Comparison of ENCODE assay signal across 9 mouse cellular contexts in the genomic region with DNA sequence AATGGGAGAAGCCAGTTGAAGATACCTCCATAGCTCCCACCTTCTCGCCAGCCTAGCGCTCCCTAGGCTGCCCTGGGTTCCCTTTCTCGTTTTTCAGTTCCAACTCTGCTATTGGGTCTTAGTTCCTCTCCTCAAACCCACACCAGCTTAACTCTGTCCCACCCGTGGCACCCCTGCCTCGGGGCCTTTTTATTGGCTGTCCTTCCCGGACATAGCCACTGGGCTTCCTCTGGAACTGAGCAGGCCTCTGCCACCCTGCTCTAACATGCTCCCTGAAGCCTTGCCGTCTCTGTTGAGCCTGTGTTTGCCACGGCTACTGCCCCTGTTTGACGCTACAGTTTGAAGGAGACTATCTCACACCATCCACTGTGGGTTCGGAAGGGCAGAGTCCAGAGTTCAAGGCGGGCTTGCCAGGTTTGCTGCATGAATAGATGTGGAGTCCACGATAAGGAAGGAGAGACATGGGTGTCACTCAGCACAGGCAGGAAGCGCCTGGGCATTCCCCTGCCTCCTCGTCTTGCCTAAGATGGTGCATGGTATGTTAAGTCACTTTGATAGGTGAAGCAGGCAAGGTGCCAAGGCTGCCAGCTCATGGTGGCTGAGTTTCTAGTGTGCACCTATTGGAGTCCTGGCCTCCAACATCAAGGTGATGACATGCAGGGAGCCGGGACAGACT.
DNase-seq lines count a peak whose midpoint lies in the region.
"Had no signal": no experiment of that assay in that cellular context is flagged by ENCODE, and none has a peak within 500 bp of the region (broad histone marks: within the 10 kb centered on the region; RNA-seq: fewer than 3 reads in every experiment).

No protein-coding gene starts in this region.

- H3K36me3 ChIP-seq in megakaryocyte, embryonic 14.5 days (replicated peaks; ENCODE audit: low read length) = peaks cover 2% of the 10 kb centered on the region
- H3K36me3 ChIP-seq: embryonic facial prominence, embryonic 12.5 days had no signal

- peak; percentile 88 for DNase-seq in CD4-positive helper T cell, adult 2 months (ENCODE audit: low read depth, low spot score)
- peak; percentile 9 to 32 for DNase-seq in CD8-positive naive resting alpha-beta T cell, adult 2 months (ENCODE audit: low read depth in 2 of 2, low spot score in 2 of 2)
- DNase-seq in kidney, adult 9 months = peak; percentile 94
- DNase-seq in left cerebral cortex, postnatal 4 days = no peak
- no peak for DNase-seq in cerebellum, adult 8-10 months
- DNase-seq in urinary bladder, postnatal 14 days (ENCODE audit: low spot score) = no peak
- DNase-seq: midbrain, embryonic 14.5 days had no signal

- peaks cover 77% of the 10 kb centered on the region for H3K4me1 ChIP-seq in megakaryocyte, embryonic 14.5 days

- H3K9me3 ChIP-seq in megakaryocyte, embryonic 14.5 days = peaks cover 15% of the 10 kb centered on the region
- H3K9me3 ChIP-seq: embryonic facial prominence, embryonic 12.5 days had no signal

- H3K27me3 ChIP-seq in megakaryocyte, embryonic 14.5 days (replicated peaks) = peaks cover 70% of the 10 kb centered on the region
- H3K27me3 ChIP-seq: embryonic facial prominence, embryonic 12.5 days had no signal

- H3K4me3 ChIP-seq in megakaryocyte, embryonic 14.5 days (replicated peaks) = peak overlapping the region; percentile 91
- H3K4me3 ChIP-seq: embryonic facial prominence, embryonic 12.5 days had no signal

- intact Hi-C loops in left cerebral cortex, postnatal 4 days (cut with DNase I) = no loop called here

Comparison
In these comparisons a context has a peak if more than half of its experiments do, and no peak if none do; other contexts are left out.
1. DNase-seq: peak in CD4-positive helper T cell, adult 2 months (single experiment), CD8-positive naive resting alpha-beta T cell, adult 2 months (2 of 2) and kidney, adult 9 months (single experiment); none in left cerebral cortex, postnatal 4 days (single experiment), cerebellum, adult 8-10 months (single experiment) and urinary bladder, postnatal 14 days (single experiment).